Mouse (Mus musculus) CH12.LX (cell line): ENCODE results near the gene Lrrc31. TPM values are rescaled to one million over a fixed set of nuclear protein-coding genes. Genes with fewer than 3 reads are reported as not detected.

Experiments used
- DNase-seq: peaks from one replicate; pipeline ENCODE4 v3.0.0-alpha.2; 2013; ENCODE audit errors: extremely low read depth
- H3K27ac ChIP-seq: 2 replicates; pipeline ENCODE4 v1.5.1; 2012; ENCODE audit warnings: low read depth, mild to moderate bottlenecking, control low read depth, moderate library complexity; ENCODE audit not compliant: insufficient read depth
- H3K27me3 ChIP-seq: replicated peaks from 2 replicates; pipeline ENCODE3; 2012; ENCODE audit warnings: inconsistent platforms
- H3K36me3 ChIP-seq, 2 experiments: replicated peaks in 1 of 2; 2 replicates each; pipeline versions ENCODE3 to v1.6.1; 2012; ENCODE audit warnings: inconsistent platforms in 1 of 2, low read length in 1 of 2, mild to moderate bottlenecking in 1 of 2, mixed read lengths in 1 of 2, moderate library complexity in 1 of 2; ENCODE audit not compliant: control insufficient read depth in 1 of 2, insufficient read depth in 1 of 2
- H3K4me1 ChIP-seq, 2 experiments: 2 replicates each; pipeline ENCODE4 v1.6.1; 2012; ENCODE audit warnings: inconsistent platforms in 1 of 2, moderate library complexity in 1 of 2; ENCODE audit not compliant: insufficient read depth in 2 of 2, control insufficient read depth in 1 of 2
- H3K4me2 ChIP-seq: 2 replicates; pipeline ENCODE4 v1.6.1; 2012; ENCODE audit warnings: low read depth, mild to moderate bottlenecking, control low read depth; ENCODE audit not compliant: poor library complexity, insufficient read depth, severe bottlenecking
- H3K4me3 ChIP-seq, 3 experiments: fragments of 150-350 bp in 1 of 3; sonication (generic) in 1 of 3; replicated peaks in 1 of 3; 2 replicates each; pipeline versions ENCODE3 to v1.5.1; 2011 to 2012; ENCODE audit warnings: low read depth in 2 of 3, low read length in 2 of 3, mild to moderate bottlenecking in 2 of 3, moderate library complexity in 2 of 3, control low read depth in 1 of 3, improper control_type of control experiment in 1 of 3, inconsistent platforms in 1 of 3, mixed read lengths in 1 of 3; ENCODE audit not compliant: poor library complexity in 1 of 3
- H3K79me2 ChIP-seq: replicated peaks from 2 replicates; pipeline ENCODE4 v1.6.1; 2012; ENCODE audit warnings: mild to moderate bottlenecking, moderate library complexity; ENCODE audit not compliant: control insufficient read depth, poor library complexity, insufficient read depth, severe bottlenecking; ENCODE audit errors: extremely low read depth
- H3K9ac ChIP-seq: 2 replicates; pipeline ENCODE4 v1.6.1; 2012; ENCODE audit warnings: low read depth, mild to moderate bottlenecking, control low read depth, moderate library complexity; ENCODE audit not compliant: insufficient read depth
- H3K9me3 ChIP-seq: replicated peaks from 2 replicates; pipeline ENCODE3; 2012; ENCODE audit warnings: low read length, inconsistent platforms, mixed read lengths
- CHD1 ChIP-seq: IDR thresholded peaks from 2 replicates; pipeline ENCODE4 v1.6.1; 2012; ENCODE audit warnings: low read depth, low read length, improper control_type of control experiment, inconsistent platforms
- CTCF ChIP-seq, 2 experiments: IDR thresholded peaks in 1 of 2; conservative IDR thresholded peaks in 1 of 2; 2 replicates each; pipeline ENCODE4 v1.5.1; 2011 to 2012; ENCODE audit warnings: low read depth in 2 of 2, low read length in 2 of 2, improper control_type of control experiment in 1 of 2, inconsistent platforms in 1 of 2, mild to moderate bottlenecking in 1 of 2, moderate library complexity in 1 of 2
- E2F4 ChIP-seq: IDR thresholded peaks from 2 replicates; pipeline ENCODE4 v1.6.1; 2011; ENCODE audit warnings: low read depth, low read length, improper control_type of control experiment; ENCODE audit not compliant: insufficient replicate concordance
- ELF1 ChIP-seq: IDR thresholded peaks from 2 replicates; pipeline ENCODE4 v1.6.1; 2014; ENCODE audit warnings: low read depth, mild to moderate bottlenecking, inconsistent platforms, low read length, improper control_type of control experiment
- EP300 ChIP-seq: IDR thresholded peaks from 2 replicates; pipeline ENCODE4 v1.6.1; 2011; ENCODE audit warnings: low read length, improper control_type of control experiment
- ETS1 ChIP-seq: conservative IDR thresholded peaks from 2 replicates; pipeline ENCODE4 v1.6.1; 2012; ENCODE audit warnings: low read depth, mild to moderate bottlenecking, inconsistent platforms, low read length, improper control_type of control experiment, moderate library complexity
- HCFC1 ChIP-seq: IDR thresholded peaks from 2 replicates; pipeline ENCODE4 v1.6.1; 2012; ENCODE audit warnings: low read depth, mild to moderate bottlenecking, inconsistent platforms, low read length, improper control_type of control experiment
- IRF4 ChIP-seq: IDR thresholded peaks from 2 replicates; pipeline ENCODE4 v1.6.1; 2014; ENCODE audit warnings: low read depth, mild to moderate bottlenecking, inconsistent platforms, low read length, improper control_type of control experiment
- KAT2A ChIP-seq: IDR thresholded peaks from 2 replicates; pipeline ENCODE4 v1.6.1; 2012; ENCODE audit warnings: low read length, improper control_type of control experiment, inconsistent platforms; ENCODE audit not compliant: insufficient replicate concordance
- MAFK ChIP-seq: IDR thresholded peaks from 2 replicates; pipeline ENCODE4 v1.6.1; 2011; ENCODE audit warnings: low read length, improper control_type of control experiment; ENCODE audit not compliant: insufficient replicate concordance
- MAX ChIP-seq: IDR thresholded peaks from 2 replicates; pipeline ENCODE4 v1.6.1; 2011; ENCODE audit warnings: low read length, improper control_type of control experiment
- MYC ChIP-seq: IDR thresholded peaks from 2 replicates; pipeline ENCODE4 v1.6.1; 2011; ENCODE audit warnings: low read depth, mild to moderate bottlenecking, improper control_type of control experiment, low read length
- NELFE ChIP-seq: IDR thresholded peaks from 2 replicates; pipeline ENCODE4 v1.6.1; 2011; ENCODE audit warnings: low read depth, low read length, improper control_type of control experiment
- NRF1 ChIP-seq: IDR thresholded peaks from 2 replicates; pipeline ENCODE4 v1.6.1; 2014; ENCODE audit warnings: low read depth, mild to moderate bottlenecking, inconsistent platforms, low read length, improper control_type of control experiment, moderate library complexity
- PAX5 ChIP-seq: IDR thresholded peaks from 2 replicates; pipeline ENCODE4 v1.6.1; 2012; ENCODE audit warnings: low read length, inconsistent platforms, mixed read lengths
- TBP ChIP-seq: conservative IDR thresholded peaks from 2 replicates; pipeline ENCODE4 v1.6.1; 2011; ENCODE audit warnings: low read depth, low read length, improper control_type of control experiment
- TCF12 ChIP-seq: IDR thresholded peaks from 2 replicates; pipeline ENCODE4 v1.6.1; 2014; ENCODE audit warnings: low read depth, mild to moderate bottlenecking, inconsistent platforms, low read length, improper control_type of control experiment
- ZC3H11A ChIP-seq: IDR thresholded peaks from 2 replicates; pipeline ENCODE4 v1.6.1; 2012; ENCODE audit warnings: low read depth, mild to moderate bottlenecking, inconsistent platforms, low read length, improper control_type of control experiment
- dilution Hi-C: fragments of 300-500 bp; cut with MboI; formaldehyde crosslinking; loops from 2 replicates; pipeline ENCODE4 v1.14.3; 2020; ENCODE audit warnings: low sequenced_read_pairs; ENCODE audit not compliant: extremely low pct_unique_long_range_greater_than_20kb, extremely low pct_ligation_motif_present
- in situ Hi-C: fragments of 300-500 bp; cut with MboI; formaldehyde crosslinking; loops from 3 replicates; pipeline ENCODE4 v1.14.3; 2019; ENCODE audit warnings: low sequenced_read_pairs, low pct_ligation_motif_present, low pct_unique_long_range_greater_than_20kb, mixed read lengths
- polyA plus RNA-seq: library from polyadenylated mRNA; unstranded; fragments of >175 nt; gene quantifications from 2 replicates; pipeline ENCODE4 v1.2.1, GENCODE M21; 2012; ENCODE audit warnings: low read depth; ENCODE audit not compliant: insufficient read length
- total RNA-seq, 2 experiments: library from RNA; depleted of rRNA; stranded (reverse); fragments of 300-350 nt in 1 of 2; fragments of >200 nt in 1 of 2; gene quantifications; 2 replicates each; pipeline ENCODE4 v1.2.3; 2012 to 2014

Gene Lrrc31
- total and polyA plus RNA-seq, 3 experiments, result not detected

GRCm38 (mm10) chr3:30724105-30724824 is 24.6 kb upstream of the Lrrc31 start:
- H3K36me3 ChIP-seq, result no peaks in the 10 kb centered on the region
- no peaks in the 10 kb centered on the region for H3K79me2 ChIP-seq
- dilution Hi-C loops, result no loop called here
- DNase-seq, result no peak
- in situ Hi-C loops, result no loop called here
- no peak for TF ChIP-seq EP300
- H3K27me3 ChIP-seq, result no peaks in the 10 kb centered on the region
- H3K4me2 ChIP-seq, result no peak overlapping the region
- no peaks in the 10 kb centered on the region for H3K9me3 ChIP-seq
- peaks cover 2 to 5% of the 10 kb centered on the region in 2 experiments; a peak in 2 of 4 replicates for H3K4me1 ChIP-seq
- H3K27ac ChIP-seq, result no peak overlapping the region
- H3K4me3 ChIP-seq, result no peak overlapping the region
- H3K9ac ChIP-seq, result no peak overlapping the region

- H3K4me1 ChIP-seq, result peaks cover 2 to 10% of the 10 kb centered on the region in 2 experiments; a peak in 2 of 4 replicates
- H3K79me2 ChIP-seq, result no peaks in the 10 kb centered on the region
- H3K36me3 ChIP-seq, result no peaks in the 10 kb centered on the region
- dilution Hi-C loops (no loop called here), in situ Hi-C loops (no loop called here)
- H3K4me2 ChIP-seq, result no peak overlapping the region
- no peak for DNase-seq
- H3K9ac ChIP-seq, result no peak overlapping the region
- TF ChIP-seq NELFE (no peak), CHD1 (no peak), ELF1 (no peak), TBP (no peak), MAFK (no peak), PAX5 (no peak), MAX (no peak), E2F4 (no peak), KAT2A (no peak), ETS1 (no peak), EP300 (no peak), HCFC1 (no peak), TCF12 (no peak), IRF4 (no peak), ZC3H11A (no peak), NRF1 (no peak), MYC (no peak), CTCF (conservative IDR thresholded peaks at IDR 0.05 in 1 of 2, IDR thresholded peaks at IDR 0.05 in 1 of 2; ENCODE audit: low read depth in 2 of 2, low read length in 2 of 2) (no peak)
- no peaks in the 10 kb centered on the region for H3K9me3 ChIP-seq
- H3K4me3 ChIP-seq, result no peak overlapping the region
- no peak overlapping the region for H3K27ac ChIP-seq
- no peaks in the 10 kb centered on the region for H3K27me3 ChIP-seq
Observed at GRCm38 (mm10) chr3:30723179-30723578, 23.5 kb upstream of the Lrrc31 start.
